Mouse (Mus musculus) neutrophil, adult 5-6 weeks (primary cell): ENCODE measurements around the gene Ndufv1. TPM values are rescaled to one million over a fixed set of nuclear protein-coding genes. Genes with fewer than 3 reads are reported as not detected.
"Not testable (repeated sequence)": the region's sequence is repeated elsewhere in the genome, so short reads cannot be mapped to it uniquely, and the experiment has no call there.

Source experiments
- ATAC-seq: fragments of 151-379, 151-347 bp; 2 replicates; pipeline ENCODE4 v1.8.0; 2017; ENCODE audit warnings: mild to moderate bottlenecking, moderate TSS enrichment; ENCODE audit not compliant: insufficient number of reproducible peaks, poor library complexity, low FRiP score, severe bottlenecking; ENCODE audit errors: extremely low read depth
- total RNA-seq: library from RNA; stranded (forward); fragments of 200-1000 nt; gene quantifications from 2 replicates; pipeline ENCODE4 v1.2.3, GENCODE M21; 2017

Ndufv1 gene
- total RNA-seq, 1 experiment from 2014 or later: 63.9 TPM

DNA sequence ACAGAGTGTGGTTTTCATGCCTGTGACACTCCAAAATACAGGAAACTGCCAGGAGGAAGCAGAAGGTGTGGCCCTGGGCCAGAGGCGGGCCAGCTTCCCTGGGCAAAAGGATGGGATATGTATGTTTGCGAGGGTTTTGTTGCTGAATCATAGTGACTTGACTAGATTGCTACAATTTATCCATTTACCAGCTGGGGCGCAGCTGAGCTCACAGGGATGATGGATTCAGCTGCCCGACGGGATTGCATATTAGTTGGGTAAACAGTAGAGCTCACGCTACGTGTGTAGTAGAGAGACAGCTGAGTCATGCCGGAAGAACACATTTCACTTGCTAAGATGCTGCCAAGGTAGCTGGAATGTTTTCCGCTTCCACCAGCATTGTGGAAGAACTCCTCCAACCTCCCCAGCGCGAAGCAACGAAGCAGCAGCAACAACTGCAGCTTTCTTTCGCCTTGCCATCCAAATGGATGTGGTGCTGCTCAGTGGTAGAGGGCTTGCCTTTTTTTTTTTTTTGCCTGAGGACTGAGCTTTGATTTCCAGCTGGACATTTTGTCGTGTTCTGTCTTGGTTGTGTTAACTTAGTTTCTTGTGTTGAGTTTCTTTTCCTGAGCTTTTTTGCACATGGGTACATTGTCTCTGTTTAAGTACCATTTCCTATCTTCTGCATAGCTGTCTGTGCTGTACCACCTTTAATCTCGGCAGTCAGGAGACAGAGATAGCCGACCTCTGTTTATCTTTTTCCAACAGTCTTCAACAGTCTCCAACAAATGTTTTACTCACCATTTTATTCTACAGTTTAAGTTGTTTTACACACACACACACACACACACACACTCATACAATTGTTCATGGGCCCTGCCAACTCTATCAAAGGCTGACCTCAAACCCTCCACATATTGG lies 33.6 kb upstream of the Ndufv1 start, which contains the start of gene Gstp2:
TSS of gene Gstp2 (minus strand) at position 58 of the 900 bp plus-strand sequence.
- 0 out of 2 replicates have a peak, but pooled peaks have one; percentile 17 for ATAC-seq

DNA sequence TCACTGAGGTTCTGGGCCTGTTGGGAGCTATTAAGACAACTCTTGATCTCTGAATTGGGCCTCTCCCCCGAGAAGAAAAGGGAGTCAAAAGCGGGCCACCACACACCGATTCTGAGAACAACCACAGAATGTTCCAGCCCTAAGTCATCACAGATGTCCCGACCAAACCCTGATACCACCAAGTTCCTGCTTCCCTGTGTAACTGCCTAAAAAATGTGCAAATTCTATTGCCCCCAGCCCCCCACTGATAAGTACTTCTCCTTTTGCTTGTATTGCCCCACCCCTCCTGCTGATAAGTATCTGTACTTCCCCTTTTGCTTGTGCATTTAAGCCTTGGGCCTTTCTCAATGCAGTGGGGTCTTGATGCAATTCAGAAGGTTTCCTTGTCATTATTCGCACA lies 31.5 kb upstream of the Ndufv1 start:
- ATAC-seq: not testable (repeated sequence)

DNA sequence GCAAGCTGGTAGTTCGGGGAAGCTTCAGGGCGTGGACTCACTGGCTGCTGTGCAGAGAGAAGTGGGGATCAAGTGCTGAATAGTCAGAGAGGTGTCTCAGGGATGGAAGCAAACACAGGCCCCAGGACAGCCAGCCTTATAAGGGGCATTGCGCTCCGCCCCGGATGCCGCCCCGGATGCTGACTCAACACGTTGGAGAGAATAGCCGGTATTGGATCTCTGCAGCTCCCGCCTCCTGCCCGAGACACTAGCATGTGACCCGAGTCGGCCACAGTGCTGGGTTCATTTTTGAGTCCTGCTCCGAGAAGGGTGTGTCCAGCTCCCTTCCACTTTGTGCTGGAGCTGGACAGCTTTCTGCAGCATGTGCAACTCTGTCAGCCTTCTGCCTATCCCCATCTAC lies 29.5 kb upstream of the Ndufv1 start:
- ATAC-seq: no peak

DNA sequence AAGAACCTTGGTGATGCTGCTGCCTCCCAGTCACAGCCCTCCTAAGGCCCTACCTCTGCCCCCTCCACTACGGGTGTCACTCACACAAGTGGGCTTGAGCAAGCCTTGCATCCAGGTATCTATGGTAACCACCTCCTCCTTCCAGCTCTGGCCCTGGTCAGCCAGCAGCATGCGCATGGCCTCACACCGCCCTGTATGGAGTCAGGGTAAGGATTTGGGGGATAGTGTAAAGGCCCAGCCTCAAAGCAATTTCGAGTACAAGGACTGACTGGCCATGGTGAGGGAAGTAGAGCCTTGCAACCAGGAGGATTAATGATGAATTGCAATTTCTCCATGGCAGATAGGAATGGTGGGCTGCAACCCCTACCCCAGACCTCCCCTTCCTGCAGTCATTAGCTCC lies 28.9 kb upstream of the Ndufv1 start:
- not testable (repeated sequence) for ATAC-seq

DNA sequence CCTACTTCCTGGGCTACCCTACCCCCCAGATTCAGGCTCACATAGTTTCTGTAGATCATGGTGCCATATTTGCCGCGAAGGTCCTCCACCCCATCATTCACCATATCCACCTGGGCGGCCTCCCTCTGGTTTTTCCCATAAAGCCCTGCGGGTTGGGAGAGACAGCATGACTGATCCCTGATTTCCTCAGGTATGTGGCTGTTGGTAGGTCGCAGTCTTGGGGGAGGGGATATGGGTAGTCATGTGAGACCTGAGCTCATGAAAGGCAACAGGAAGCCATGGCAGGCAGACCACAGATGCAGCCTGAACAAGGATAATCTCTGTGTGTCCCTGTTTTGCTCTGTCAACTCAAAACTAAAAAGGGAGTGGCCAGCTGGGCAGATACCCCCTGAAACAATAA lies 28.3 kb upstream of the Ndufv1 start:
- not testable (repeated sequence) for ATAC-seq

DNA sequence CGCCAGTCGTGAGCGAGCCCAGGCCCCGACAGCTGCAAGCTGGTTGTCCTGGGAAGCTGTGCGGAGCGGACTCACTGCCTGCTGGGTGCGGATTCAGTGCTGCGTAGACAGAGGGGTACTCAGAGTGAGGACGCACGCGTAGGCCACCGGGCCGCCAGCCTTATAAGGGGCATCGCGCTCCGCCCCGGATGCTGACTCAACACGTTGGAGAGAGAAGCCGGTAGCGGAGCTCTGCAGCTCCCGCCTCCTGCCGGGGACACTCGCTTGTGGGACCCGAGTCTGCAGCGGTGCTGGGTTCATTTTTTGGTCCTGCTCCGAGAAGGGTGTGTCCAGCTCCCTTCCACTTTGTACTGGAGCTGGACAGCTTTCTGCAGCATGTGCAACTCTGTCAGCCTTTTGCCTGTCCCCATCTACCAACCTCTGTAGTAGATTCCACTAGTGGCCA lies 25.2 kb upstream of the Ndufv1 start, which contains the start of gene Gstp1:
TSS of gene Gstp1 (minus strand) at position 198 of the 445 bp plus-strand sequence.
- ATAC-seq: peak; percentile 86

DNA sequence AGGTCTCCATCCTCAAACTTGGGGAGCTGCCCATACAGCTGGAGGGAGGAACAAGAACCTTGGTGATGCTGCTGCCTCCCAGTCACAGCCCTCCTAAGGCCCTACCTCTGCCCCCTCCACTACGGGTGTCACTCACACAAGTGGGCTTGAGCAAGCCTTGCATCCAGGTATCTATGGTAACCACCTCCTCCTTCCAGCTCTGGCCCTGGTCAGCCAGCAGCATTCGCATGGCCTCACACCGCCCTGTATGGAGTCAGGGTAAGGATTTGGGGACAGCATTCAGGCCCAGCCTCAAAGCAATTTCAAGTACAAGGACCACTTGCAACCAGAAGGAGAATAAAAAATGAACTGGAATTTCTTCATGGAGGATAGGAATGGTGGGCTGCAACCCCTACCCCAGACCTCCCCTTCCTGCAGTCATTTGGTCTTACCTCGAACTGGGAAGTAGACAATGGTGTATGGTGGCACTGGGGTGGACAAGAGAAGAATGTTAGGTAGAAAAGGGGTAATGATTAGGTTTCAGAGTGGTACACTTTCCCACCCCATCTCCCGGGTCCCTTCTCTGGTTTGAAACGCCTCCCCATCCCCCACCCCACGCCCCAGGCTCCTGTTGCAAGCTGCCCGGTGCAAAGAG lies 24.7 kb upstream of the Ndufv1 start:
- not testable (repeated sequence) for ATAC-seq

DNA sequence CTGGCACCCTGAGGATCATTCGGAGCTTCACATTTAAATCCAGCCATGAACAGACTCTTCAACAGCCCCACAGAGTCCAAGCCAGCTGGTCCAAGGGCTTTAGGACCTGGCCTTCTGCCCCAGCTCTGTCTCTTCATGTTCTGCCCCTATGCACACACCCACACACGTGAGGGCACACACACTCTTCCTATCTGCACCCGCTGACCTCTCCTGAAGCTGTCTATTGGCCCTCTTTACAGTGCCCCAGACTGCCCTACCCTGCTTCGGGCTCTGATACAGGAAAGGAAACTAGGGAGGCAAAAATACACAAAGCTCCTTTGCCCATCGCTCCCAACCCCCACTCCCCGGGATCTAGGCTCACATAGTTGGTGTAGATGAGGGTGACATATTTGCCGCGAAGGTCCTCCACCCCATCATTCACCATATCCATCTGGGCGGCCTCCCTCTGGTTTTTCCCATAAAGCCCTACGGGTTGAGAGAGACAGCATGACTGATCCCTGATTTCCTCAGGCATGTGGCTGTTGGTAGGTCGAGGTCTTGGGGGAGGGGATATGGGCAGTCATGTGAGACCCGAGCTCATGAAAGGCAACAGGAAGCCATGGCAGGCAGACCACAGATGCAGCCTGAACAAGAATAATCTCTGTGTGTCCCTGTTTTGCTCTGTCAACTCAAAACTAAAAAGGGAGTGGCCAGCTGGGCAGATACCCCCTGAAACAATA lies 23.9 kb upstream of the Ndufv1 start:
- no peak for ATAC-seq

DNA sequence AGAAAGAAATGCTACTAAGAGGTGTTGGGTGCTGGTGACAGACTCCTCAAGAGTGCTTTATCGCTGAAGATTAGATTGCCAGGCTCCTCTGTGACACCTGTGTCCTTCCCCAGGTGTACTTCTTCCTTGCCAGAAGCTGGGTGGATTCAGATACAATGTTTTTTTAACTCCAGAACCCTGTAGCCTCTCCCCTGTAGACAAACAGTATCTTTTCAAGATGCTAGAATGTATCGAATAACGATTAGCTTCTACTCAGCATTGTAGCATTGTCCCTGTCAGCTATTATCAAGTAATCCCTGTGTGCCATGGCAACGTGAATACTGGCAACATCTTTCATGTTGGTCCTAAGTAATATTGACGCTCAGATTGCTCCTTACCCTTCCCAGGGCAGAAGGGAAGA lies 21.1 kb upstream of the Ndufv1 start:
- no peak for ATAC-seq

DNA sequence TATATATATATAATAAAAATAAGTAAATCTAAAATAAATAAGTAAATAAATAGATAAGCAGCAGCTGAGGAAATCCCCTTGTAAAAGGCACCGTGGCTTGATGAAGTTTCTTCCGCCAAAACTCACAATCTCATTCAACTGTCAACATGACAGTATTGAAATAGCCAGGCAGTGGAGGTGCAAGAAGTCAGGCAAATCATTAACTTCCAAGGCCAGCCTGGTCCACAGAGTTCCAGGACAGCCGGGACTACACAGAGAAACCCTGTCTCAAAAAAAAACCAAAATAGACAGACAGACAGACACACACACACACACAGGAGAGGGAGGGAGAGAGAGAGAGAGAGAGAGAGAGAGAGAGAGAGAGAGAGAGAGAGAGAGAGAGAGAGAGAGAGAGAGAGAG lies 20.7 kb upstream of the Ndufv1 start:
- ATAC-seq: no peak

DNA sequence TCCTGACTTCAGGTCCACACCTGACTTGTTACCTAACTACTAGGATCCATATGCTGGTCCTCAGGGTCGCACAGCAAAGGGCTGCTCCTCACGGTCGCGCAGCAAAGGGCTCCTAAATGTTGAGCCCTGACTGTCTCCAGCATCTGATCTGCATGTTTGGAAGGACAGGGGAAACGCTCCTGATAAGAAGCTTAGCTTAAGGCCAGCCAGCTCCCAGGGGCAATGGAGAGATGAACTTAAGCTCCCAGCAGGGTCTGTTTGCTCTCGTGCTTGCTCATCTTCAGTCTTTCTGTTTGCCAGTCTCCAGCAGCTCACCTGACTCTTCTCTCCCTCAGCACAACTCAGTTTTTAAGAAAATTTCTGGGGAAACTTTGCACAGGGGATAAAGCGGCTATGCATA lies 20.1 kb upstream of the Ndufv1 start:
- ATAC-seq: no peak

DNA sequence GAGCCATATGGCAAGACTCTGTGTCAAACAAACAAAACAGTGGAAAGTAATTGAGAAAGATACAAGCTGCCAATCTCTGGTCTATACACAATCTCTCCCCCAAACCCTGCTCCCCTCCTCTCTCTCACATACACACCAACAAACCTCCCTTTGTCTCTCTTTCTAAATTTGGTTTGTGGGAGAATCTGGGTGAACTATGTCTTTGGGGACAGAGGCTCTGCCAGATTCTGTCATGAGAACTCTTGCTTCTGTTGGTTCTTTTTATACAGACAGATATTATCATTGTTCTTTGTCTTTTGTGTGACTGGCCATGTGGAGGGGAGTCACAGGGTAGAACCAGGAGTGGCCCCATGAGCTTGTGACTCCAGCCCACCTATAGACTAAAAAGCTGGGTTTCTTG lies 15.0 kb upstream of the Ndufv1 start:
- ATAC-seq: no peak

DNA sequence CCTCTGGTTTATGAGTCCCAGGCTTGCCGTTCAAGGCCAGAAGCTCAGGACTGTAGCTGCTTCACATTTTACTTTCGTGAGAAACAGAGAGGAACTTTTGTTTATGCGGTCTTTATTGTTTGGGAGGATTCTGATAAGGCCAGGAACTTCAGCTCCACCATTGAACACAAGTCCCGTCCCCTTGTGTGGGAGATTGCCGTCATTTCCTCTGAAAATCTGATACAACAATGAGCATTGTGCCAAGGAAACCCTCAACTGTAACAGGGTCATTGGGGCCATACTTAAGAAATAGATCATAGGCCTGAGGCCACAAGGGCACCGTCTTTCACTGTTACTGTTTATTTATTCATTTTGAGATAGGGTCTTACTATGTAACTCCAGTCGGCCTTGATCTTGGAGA lies 10.6 kb upstream of the Ndufv1 start:
- no peak for ATAC-seq

DNA sequence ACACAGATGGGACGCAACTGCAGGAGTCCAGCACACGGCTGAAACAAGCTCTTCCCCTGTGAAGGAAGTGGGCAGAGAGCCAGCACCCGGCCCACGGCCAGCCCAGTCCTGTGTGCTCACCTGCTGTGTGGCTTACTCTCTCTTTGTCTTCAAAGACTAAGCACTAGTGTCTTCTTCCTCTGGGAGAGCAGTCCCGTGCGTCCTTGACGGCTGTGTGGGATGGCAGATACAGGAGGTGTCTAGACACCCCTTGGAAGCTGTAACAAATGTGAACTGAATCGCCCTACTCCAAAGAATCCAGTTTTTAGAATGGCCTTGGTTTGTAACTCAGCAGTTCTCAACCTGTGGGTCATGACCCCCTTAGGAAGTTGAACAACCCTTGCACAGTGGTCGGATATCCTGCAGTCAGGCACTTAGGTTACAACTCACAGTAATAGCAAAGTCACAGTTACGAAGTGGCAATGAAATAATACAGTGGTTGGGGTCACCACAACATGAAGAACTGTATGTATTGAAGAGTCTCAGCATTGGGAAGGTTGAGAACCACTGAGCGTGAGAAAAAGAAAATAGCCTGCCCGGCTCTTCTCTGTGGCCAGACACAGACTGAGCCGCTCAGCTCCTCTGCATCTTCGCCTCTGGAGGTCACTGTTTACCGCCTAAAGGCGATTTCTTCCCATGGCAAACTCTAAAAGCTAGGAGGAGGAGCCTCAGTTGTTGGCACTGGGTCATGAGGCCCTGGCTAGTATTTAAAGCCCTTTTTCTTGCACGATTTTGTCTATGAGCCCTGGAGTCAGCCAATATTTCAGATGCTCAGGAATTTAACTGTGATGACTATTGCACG lies 6.4 kb upstream of the Ndufv1 start:
- peak; percentile 88 for ATAC-seq

DNA sequence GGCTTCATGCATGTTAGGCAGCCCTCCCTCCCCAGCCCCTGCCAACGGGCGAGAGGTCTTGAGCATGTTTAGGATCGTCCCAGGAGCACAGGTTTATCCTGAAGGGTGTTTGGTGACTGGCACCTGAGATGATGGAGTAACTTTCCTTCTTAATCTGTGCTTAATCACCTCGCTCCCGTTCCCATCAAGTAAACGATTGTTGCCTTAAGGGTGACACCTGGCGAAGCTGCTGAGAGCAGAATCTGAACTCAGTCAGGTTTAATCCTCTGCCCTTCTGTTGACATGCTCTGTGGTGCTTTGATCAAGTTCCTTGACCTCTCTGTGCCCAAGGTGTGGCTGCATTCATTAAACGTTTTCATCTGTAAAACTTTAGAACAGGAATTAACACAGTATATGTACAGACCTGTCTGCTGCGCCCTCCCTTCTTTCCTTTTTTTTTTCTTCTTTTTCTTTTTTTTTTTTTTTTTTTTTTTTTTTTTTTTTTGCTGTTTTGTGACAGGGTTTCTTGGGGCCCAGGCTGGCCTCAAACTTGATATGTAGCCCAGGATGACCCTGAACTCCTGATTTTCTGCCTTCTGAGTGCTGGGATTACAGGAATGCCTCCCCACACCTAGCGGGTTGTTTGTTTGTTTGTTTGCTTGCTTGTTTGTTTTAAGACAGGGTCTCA lies 5.4 kb upstream of the Ndufv1 start:
- ATAC-seq: no peak

DNA sequence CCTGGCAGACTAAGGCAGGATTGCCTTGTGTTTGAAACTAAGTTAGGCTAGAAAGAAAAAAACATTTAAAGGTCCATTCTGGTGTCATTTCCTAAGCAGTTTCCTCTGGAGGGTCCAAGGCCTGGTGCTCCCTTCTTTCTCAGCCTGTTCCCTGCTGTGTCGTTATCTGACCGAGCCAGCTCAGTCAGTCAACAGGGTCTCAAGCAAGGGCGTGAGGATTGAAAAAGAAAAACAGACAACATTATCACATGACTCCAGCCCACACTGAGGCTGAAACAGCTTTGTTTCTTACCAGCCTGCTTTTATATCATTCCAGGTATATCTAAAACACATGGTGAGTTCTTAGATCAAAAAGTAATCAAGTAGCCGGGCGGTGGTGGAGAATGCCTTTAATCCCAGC lies 3.0 kb upstream of the Ndufv1 start:
- no peak for ATAC-seq

DNA sequence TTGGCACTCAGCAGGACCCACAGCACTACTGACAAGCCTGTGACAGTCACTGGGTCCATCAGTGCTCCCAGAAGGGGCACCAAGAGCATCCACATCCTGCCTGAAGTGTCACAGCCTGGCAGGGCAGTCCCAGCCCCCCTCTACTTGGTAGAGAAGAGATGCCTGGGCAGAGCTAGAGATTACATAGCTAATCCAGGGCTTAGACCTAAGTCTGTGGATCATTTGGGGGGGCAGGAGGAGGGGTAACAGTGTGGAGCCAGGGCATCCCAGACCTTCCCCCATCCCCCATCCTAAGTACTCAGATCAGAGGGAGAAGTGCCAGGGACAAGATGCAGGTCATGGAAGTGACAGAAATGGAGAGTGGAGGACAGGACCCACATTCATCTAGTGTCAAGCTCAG lies 2.2 kb upstream of the Ndufv1 start:
- no peak for ATAC-seq

DNA sequence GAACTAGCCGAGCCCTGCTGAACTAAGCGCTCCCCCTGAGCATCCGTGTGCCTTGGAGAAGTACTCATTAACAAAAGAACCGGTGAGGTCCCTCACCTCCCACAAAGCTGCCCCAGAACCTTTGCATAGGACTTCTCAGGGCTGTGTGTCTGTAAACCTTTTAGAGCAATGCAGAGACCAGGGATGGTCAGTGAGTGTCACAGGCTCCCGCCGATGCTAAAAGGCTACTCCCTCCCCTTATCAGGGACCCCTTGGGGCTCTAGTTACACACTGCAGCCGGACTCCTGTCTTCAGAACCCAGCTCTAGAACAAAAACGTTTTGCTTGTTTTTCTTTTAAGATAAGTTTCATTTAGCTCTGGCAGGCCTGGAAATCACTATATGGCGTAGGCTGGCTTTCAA lies 460 bp upstream of the Ndufv1 start:
- no peak for ATAC-seq
